Mouse (Mus musculus) cerebellum, postnatal 14 days (tissue): ENCODE measurements around the gene Pdlim7.

ENCODE experiments used
- DNase-seq, 2 experiments: peaks; one replicate each; pipeline ENCODE4 v3.0.0; 2021; ENCODE audit warnings: mixed read lengths in 2 of 2

The Pdlim7 gene

DNA sequence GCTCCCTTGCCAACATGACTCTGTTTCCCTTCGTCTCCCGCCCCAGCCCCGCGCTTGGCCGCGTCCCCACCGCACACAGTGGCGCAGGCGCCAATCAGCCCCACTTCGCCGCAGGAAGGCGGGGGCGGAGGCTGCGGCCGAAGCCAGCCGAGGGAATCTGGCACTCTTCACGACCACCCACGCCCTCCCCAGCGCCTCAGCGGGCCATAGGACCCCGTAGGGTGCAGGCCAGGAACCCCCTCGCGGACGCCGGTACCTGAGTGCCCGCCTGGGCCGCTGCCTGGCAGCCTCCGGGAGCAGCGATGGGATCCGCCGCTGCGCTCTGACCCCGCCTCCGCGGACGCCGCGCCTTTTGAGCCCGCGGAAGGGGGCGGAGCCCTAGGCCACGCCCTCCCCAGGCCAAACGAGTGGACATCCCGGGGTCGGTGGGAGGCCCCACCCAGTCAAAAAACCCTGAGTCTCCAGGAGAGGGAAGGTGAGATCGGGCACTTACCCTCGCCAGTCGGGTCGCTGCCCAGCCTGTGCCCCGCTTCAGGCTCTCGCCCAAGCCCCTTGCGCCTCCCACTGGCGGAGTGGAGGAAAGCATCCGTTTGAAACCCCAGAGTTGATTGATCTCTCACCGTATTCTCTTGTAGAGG lies at the start of gene Pdlim7:
Pdlim7 (minus strand) TSS at position 566 of the 638 bp plus-strand sequence.
- peak; percentile 94 to 95 for DNase-seq

DNA sequence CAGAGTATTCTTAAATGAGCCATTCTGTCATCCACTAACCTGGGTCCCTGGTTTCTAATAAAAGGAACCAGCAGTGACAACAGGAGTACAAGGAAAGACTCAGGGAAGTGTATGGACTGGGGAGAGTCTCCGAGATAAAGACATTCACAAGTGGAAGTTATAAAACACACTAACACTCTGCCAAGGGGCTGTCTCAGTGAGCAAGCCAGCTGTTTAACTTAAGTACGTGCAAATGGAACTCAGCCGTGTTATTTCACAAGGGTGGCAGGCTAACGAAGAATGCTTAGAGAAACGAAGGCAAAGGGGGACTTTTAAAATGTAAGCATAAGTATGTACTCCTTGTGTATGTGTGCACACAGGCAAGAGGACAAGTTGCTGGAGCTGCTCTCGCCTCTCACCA lies 44.0 kb upstream of the Pdlim7 start:
- no peak for DNase-seq

DNA sequence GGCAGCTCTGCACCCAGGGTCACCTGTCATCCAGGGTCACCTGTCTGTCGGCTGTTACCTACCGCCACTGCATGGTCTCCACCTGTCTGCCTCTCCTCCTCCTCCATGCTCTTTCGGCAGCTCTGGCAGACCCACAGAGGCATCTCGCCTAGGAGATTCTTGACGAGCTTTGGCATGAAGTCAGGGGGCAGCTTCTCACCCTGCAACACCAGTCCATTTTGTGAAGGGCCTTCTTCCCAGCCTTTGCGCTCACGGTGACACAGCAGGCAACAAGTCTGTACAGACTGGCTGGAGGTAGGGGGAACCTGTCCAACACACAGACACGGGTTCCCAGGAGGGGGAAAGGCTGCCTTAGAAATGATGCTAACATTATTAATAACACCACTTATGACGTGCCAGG lies 42.4 kb upstream of the Pdlim7 start:
- no peak for DNase-seq

DNA sequence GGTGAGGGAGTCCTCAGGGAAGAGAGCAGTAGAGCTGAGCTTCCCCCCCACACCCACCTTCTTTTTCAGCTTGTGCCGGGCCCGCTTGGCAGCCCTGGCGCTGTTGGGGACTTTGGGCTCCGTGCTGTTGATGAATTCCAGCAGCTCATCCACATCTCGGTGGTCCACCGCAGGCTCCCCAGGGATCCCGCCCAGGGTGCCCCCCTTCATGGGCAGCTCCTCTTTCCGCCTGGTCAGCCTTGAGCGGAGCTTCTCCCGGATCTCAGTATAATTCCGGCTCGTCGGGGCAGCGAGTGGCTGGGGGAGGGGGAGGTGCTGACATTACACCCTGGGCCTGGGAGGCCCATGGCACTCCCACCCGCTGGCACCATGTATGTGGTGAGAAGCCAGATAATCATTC lies 35.6 kb upstream of the Pdlim7 start:
- no peak for DNase-seq

DNA sequence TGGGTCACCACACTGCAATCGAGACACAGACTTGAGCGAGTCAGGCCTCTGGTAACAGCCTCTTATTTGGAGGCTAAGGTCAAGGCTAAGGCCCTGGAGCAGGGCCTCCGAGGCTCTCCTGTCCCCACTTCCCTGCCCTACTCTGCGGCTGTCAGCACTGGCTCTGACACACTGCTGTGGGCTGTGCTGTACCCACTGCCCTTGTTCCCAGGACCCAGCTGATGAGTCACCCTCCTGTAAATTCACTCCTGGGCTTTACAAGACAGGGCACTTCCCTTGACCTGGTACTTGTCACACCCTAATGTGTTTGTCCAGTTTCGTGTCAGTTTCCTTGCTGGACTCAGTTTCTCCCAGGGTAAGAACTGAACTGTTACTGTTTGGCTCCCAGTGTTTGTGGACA lies 35.0 kb upstream of the Pdlim7 start:
- DNase-seq = no peak

DNA sequence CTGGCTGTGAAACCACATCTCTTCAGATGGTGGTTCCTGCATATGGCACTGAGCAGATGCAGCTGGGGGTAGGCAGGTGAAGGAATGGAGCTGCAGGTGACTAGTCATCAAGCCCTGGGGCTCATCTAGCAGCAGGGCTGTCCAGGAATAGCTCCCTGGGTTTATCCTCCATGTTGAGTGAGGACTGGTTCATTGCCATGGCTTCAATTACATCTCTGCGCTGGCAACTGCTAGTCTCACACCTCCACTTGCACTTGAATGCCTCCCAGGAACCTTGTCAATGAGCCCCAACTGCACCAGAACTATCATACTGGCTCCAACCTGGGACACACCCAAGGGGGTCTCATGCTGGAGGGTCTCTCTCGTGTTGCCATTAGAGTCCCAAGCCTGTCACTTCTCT lies 34.4 kb upstream of the Pdlim7 start:
- no peak for DNase-seq

DNA sequence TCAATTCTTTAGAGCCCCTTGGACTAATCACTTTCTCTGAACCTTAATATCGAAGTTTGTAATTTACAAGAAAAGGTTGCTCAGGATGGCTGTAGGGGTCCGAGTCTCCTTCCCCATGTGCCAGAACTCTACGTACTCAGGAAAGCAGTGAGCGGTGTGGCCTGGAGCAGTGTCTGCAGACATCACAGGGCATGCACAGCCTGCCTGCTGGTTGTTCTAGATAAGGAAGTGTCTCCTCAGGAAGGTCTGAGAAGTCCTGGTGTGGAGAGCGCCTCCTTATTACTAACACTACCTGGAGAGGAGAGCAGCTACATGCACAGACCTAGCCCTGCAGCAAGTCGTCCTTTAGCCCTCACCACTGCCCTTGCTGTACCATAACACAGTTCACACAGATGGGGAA lies 31.3 kb upstream of the Pdlim7 start:
- no peak for DNase-seq

DNA sequence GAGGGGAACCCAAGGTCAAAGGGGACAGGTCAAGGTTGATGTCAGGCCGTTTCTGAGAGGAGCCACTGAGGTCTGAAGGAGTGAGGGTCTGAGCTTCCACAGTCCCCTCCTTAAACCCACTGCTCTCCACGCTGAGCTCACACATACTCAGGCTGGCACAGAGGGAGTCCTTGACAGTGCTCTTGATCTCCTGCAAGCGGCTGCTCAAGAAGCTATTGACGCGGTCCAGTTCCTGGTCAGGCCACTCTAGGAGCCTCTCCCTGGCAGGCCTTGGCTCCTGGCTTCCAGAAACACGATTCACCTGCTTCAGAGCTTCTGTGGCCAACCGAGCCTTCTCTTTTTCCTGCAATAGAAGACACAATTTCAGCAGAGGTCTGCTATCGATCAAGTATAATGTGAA lies 30.0 kb upstream of the Pdlim7 start:
- DNase-seq = no peak

DNA sequence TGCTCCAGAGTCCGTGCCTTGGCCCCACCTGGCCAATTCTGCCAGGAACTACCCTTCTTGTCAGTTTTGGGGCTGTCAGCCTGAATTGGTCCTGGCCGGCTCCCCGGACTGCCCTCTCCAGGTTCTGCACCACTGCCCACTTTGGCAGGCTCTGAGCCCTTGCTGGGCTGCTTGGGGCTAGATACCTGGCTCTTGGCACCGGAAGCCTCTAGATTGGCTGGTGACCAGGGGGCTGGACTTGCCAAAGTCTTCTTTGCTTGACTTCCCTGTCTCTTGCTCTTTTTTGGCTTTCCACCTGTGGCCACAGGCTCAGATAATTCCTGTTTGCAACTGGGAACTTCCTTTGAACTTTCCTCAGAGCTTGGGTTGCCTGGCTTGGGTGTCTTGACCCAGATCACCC lies 29.4 kb upstream of the Pdlim7 start:
- peak; percentile 37 to 50 for DNase-seq

DNA sequence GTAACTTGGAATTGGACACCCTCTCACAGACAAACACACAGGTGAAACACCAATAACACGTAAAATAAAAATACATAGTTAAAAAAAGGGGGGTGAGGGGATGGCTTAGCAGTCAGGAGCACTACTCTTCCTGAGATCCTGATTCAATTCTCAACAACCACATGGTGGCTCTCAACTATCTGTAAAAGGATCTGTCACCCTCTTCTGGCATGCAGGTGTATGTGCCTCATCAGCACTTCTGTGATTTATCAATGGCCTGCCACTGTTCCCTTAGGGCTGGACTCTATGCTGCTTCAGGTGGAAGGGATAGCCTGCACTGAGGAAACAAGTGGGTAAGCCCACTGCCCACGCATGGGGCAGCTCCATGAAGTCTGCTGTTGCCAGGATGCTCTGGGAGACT lies 27.5 kb upstream of the Pdlim7 start:
- peak; percentile 55 to 58 for DNase-seq

DNA sequence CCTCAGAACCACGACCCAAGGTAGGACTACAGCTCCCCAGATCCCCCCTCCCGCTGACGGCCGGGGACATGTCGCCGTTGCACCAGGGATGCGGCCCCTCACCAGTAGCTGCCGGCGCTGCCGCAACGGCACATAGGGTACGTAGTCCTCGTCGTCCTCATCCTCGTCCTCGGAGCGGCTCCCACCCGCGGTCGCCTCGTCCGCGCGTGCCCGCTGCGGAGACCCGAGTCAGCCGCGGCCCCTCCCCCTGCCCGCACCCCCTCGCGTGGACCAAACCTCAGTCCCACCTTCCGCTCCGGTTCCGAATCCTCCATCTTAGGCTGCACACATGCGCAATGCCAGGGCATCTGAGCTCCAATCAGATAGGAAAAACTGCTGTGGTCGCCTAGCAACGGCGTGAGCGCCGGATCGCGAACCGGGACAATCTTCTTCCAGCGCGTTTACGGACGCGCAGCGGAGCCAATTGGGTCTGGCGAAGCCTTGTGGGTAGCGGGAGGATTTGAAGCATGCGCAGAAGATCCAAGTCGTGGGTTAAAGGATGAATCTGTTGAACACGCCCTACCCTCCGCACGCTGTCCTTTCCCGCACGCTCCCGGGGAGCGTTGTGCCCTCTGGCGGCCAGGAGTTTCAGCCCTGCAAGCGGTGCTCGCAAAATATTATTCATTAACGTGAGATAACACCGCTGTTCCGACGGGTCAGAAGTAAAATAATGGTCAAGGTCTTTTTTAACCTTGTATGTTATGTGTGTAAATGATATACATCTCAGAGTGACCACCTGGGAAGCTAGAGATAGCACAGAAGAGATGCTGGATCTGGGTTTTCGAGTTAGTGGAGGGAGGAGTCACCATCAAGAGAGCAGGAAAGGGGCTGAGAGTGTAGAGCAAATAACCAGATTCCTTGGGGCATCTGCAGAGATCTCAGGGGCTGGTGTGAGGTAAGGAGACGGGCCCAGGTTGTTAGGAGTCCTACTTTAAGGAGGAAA lies 23.0 kb upstream of the Pdlim7 start, which contains the start of gene Ddx41:
Ddx41 (minus strand) TSS at position 465 of the 982 bp plus-strand sequence.
- peak; percentile 98 to 100 for DNase-seq

DNA sequence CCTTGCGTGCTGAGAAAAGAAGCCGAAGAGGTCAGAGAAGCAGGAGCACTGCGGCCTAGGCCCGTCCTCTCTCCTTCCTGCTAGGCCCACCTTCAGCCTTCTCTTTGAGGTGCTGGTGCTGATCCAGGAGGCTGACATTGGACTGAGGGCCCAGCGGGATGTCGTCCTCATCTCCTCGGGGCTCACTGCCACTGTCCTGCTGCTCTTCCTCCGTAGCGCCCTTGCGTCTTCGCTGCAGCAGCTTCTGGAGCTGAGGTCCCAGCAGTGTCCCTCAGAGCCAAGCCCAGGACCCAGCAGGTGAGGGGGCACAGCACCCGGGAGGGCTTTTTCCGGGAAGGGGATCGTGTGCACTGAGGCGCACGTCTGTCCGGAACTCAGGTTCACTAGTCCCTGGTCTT lies 22.3 kb upstream of the Pdlim7 start:
- DNase-seq = peak; percentile 34 to 40

DNA sequence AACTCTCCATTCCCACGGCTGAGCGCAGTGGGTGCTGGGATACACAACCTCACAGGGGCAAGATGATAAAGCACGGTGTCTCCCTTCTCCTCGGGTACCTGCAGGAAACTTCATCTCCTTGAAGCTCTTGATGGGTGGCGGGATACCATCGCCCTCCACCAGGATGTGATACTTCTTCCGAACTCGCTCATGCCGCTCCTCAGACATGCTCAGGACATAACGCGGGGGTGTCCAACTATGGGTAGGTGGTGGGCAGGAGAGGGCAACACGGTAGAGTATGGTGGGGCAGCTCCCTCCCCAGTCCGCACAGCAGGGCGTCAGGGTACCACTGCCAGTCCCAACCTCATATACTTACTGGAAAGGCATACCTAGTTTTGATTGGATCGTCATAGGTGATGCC lies 21.7 kb upstream of the Pdlim7 start:
- no peak for DNase-seq

DNA sequence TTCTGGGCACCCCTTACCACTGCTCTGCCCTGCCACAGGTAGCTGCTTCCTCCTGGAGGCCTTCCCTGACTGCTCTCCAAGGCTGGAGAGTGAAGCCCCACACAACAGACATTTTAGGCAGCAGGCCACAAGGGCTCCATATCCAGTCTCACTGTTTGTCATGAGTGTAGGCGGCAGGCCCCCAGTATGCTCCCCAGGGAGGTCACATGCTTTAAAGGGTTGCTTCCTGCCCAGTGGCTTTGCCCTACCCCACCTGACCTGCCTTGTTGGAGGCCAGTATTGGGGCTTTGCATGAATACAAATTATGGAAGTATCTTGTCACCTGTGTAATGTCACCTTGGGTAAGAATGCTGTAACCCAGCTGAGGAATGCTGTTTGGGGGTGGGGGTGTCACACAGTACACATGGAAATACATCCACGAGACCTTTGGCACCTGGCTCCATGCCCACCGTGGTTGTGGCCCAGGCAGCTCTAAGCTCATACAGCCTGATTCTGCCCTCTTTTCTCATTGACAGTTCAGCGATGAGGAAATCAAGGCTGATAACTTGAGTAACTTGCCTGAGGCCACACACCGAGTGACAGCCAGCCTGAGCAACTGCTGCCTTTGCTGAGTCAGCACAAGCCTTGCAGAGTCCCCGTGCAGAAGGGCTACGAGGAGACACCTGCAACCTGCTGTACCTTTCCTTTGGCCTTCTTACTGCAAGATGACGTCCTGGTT lies 15.9 kb upstream of the Pdlim7 start, which contains the start of gene Dok3:
Dok3 (minus strand) TSS at position 99 of the 718 bp plus-strand sequence.
- DNase-seq = no peak

DNA sequence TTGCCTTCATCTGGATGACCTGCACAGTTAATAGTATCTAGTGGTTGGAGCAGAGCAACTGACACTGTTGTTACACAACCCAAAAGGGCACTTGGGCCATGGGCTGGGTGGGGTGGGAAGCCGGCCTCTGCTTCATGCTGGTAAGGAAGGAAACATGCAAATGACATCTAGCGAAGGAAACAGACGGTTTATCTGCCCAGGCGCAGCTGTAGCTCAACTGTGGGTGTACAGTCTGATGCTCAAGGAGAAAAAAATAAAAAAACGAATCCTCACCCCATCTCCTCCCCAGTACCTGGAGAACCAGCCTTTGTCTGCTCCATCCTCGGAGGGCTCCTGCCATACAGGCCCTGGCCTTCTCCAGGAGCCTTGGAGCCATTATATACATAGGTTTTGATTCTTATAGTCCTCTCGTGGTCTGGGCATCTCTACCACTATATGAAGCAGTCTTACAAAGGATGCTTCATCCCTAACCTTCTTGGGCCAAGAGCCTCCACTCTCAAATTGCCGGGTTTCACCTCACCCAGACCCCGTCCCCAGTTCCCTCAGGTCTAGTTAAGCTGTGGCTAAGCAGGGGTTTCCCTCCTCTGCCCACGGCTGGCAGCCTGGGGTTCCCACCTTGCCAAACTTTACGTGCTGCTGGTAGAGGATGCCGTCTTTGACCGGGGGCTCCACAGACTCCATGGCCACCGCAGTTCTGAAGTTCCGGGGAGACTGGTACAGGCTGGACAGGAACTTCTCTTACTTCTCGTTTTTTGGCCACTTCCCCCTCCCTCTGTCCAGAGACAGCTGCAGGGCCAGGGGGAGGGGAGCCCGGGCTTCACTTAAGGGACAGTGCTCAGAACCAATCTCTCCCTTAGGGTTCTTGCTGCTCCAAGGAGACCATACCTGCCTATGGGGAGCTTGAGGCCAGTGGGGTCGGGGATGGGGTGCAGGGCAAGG lies 14.6 kb upstream of the Pdlim7 start:
- DNase-seq = no peak

DNA sequence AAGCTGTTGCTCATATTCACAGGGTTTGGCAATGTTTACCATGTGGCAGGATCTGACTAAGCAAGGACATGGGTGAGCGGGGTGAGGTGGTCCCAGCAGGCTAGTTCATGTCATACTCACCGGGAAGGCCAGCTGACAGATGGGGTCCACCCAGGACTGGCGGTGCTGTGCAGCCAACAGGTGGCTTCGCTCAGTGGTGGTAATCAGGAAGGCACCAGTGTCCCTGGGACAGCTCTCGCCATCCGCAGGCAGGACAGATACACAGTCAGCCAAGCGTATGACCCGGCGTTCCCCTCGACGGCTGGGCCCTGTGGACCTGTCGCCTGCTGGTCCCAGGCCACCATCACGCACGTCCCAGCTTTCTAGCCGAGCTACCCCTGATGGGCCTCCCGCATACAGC lies 13.7 kb upstream of the Pdlim7 start:
- DNase-seq = no peak

DNA sequence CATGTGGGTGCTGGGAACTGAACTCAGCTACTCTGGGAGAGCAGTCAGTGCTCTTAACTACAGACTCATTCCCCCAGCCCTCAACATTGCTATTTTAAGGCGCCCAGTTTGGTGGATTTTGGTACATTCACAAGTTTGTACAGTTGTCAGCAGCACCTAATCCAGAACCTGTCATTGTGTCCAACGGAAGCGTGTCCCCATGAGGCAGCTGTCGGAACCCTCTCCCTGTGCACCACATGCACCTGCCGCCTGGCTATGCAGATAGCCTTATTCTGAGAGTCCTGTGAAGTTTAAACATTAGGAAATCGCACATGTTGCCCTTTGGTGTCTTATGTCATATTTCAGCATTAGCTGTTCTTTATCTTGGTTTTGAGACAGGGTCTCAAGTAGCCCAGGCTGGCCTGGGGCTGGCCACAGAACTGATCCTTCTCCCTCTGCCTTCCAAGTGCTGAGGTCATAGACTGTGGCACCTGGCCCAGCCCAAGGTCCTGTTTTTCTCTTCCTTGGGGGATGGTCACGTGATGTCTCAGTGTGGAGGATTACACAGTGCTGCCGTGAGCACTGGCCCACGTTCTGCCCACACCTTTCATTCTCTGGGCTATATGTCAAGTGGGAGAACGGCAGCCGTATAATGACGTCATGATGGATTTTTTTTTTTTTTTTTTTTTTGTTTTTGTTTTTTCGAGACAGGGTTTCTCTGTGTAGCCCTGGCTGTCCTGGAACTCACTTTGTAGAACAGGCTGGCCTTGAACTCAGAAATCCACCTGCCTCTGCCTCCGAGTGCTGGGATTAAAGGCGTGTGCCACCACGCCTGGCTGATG lies 12.5 kb upstream of the Pdlim7 start:
- no peak for DNase-seq

DNA sequence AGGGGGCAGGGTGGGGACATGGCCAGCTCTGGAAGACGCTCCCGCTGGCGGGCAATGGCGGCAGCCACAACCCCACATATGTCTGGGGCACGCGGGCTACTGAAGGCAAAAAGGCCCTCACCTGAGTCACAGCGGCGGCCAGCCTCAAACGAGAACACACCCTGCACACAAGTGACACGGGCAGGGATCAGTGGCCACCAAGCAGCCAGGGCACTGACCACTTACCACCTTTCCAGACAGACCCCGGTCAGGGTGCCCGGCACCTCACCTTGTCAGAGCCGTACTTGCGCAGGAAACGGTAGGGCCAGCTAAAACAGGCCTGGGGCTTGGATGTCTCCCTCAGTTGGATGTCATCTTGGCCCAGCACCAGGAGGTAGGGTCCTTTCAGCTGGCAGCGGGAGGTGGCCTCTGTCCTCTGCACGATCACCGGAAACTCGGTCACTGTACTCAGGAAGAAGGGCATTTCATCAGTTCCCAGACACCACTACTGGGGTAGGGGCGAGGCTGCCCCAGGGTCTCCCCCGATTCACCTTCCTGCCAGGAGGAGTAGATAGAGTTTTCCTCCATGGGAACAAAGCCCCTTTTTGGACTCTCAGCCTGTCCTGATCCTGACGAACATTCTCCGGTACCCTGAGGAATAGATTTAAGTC lies 10.6 kb upstream of the Pdlim7 start:
- DNase-seq = no peak

DNA sequence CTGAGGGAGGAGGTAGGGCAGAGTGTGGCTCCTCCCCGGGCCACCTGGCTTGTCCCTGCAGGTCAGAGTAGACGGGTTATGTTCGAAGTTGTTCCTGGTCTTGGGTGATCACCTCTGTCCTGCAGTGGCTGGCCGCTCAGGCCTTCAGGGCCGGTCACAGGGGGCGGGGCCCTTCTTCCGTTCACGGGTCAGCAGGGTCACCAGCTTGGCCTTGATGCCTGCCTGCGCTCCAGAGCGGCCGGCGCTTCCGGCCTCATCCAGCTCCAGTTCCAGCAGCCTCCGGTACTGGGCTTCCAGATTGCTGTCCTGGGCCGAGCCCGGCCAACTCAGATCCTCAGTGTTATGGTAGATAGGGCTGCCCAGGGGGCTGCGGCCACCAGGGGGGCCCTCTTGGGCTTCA lies 9.8 kb upstream of the Pdlim7 start:
- DNase-seq = no peak

DNA sequence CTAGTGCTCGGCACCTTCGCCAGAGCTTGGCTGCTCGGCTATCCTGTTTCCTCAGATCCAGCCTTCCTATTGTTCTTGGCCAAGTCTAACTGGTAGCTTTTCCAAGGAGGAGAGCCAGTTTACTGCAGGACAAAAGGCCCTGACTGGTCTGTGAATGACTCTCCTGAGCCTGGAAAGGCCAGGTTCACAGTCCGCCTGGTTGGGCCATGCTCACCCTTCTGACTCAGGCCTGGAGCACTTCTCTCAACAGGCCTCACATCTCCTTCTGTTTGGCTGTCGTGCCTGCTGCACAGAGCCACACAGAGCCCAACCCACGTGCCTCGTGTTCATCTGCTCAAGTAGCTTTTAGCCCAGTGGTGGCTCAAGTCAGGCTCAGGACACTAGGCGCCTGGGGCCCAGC lies 9.3 kb upstream of the Pdlim7 start:
- no peak for DNase-seq

DNA sequence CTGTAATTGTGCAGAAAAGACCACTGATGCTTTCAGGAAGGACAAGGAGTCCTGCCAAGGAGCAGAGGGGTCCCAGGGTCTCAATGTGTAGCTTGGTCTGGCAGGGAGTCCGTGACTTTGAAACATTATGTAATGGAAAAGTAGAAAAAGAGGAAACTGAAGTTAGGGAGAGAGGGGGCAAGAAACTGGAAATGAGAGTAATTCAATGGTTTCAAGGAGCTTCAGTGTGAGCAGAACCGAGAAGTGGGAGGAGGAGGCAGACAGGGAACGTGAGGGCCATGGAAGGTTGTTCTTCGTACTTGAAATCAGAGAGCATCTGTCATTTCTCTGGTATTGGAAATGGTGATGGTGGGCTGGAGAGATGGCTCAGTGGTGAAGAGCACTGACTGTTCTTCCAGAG lies 6.1 kb upstream of the Pdlim7 start:
- no peak for DNase-seq
